ENCODE assay signal across 8 mouse cellular contexts in the genomic region with DNA sequence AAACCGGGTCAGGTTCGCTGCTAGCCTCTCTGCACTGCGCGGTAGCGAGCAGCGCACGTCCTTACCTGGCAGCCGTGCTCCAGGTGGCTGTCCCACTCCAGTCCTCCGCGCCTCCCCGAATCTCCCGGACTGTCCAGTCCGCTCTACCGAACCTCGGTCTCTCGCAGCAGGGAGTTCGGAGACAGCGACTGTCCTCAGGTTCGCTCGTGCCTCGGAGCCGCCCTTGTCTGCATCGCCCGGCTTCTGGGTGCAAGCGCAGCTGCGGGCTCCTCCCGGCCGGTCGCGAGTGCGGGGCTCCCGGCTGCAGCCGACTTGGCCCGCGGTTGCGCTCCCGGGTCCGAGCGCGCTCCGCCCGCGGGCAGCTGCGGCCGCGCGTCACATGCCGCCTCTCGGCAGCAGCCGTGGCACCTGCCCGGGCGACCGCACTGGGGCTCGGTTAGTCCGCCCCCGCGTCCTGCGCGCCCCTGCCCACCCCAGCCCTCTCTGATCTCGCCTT. TPM values are rescaled to one million over a fixed set of nuclear protein-coding genes. Genes with fewer than 3 reads are reported as not detected.
DNase-seq lines count a peak whose midpoint lies in the region; ATAC-seq and TF ChIP-seq lines count a peak whose summit lies in the region.

No protein-coding gene starts in this region.

- TF ChIP-seq CTCF in midbrain, postnatal 0 days (IDR thresholded peaks at IDR 0.05) = no peak

- H3K4me1 ChIP-seq in forebrain, embryonic 13.5 days = peaks cover 12% of the 10 kb centered on the region; the same call in 1 of the 2 replicates
- H3K4me1 ChIP-seq in hindbrain, embryonic 16.5 days (ENCODE audit: control insufficient read depth, insufficient read depth, low read depth, low read length) = no peaks in the 10 kb centered on the region
- H3K4me1 ChIP-seq in limb, embryonic 14.5 days (ENCODE audit: control insufficient read depth, insufficient read depth, low read length) = no peaks in the 10 kb centered on the region; the same call in 1 of the 2 replicates
- H3K4me1 ChIP-seq in midbrain, postnatal 0 days (ENCODE audit: insufficient read depth, low read length) = no peaks in the 10 kb centered on the region

- peak overlapping the region; percentile 61 for H3K4me3 ChIP-seq in forebrain, embryonic 13.5 days
- H3K4me3 ChIP-seq in hindbrain, embryonic 16.5 days (ENCODE audit: low read length) = peak overlapping the region; percentile 80
- peak overlapping the region; percentile 48 for H3K4me3 ChIP-seq in limb, embryonic 14.5 days (replicated peaks; ENCODE audit: low read length)
- peak overlapping the region; percentile 61 for H3K4me3 ChIP-seq in midbrain, postnatal 0 days (ENCODE audit: low read depth, low read length)

- no peaks in the 10 kb centered on the region for H3K9me3 ChIP-seq in forebrain, embryonic 13.5 days (replicated peaks)
- no peaks in the 10 kb centered on the region for H3K9me3 ChIP-seq in hindbrain, embryonic 16.5 days (ENCODE audit: control insufficient read depth, low read length)
- no peaks in the 10 kb centered on the region for H3K9me3 ChIP-seq in limb, embryonic 14.5 days (ENCODE audit: control insufficient read depth, low read length)
- H3K9me3 ChIP-seq in midbrain, postnatal 0 days (ENCODE audit: low read length) = no peaks in the 10 kb centered on the region

- 0 out of 2 replicates have a peak, but pooled peaks have one; percentile 24 for ATAC-seq in cerebellum, adult (ENCODE audit: insufficient number of reproducible peaks, low FRiP score, low TSS enrichment)
- peak; percentile 79 for ATAC-seq in forebrain, embryonic 13.5 days
- peak; percentile 77 for ATAC-seq in hindbrain, embryonic 16.5 days
- peak; percentile 27; the same call in 1 of the 2 replicates for ATAC-seq in limb, embryonic 14.5 days (ENCODE audit: low FRiP score, low read depth)
- peak; percentile 69 for ATAC-seq in midbrain, postnatal 0 days (ENCODE audit: low FRiP score)

- no peaks in the 10 kb centered on the region for H3K36me3 ChIP-seq in forebrain, embryonic 13.5 days (ENCODE audit: poor library complexity, severe bottlenecking)
- no peaks in the 10 kb centered on the region for H3K36me3 ChIP-seq in hindbrain, embryonic 16.5 days (ENCODE audit: control insufficient read depth, insufficient read depth, low read length)
- H3K36me3 ChIP-seq in limb, embryonic 14.5 days (ENCODE audit: control insufficient read depth, insufficient read depth, low read length) = no peaks in the 10 kb centered on the region
- H3K36me3 ChIP-seq in midbrain, postnatal 0 days (ENCODE audit: insufficient read depth, low read length) = no peaks in the 10 kb centered on the region

- H3K27me3 ChIP-seq in forebrain, embryonic 13.5 days = peaks cover 30% of the 10 kb centered on the region
- H3K27me3 ChIP-seq in hindbrain, embryonic 16.5 days (replicated peaks; ENCODE audit: control insufficient read depth, insufficient read depth, low read length) = peaks cover 4% of the 10 kb centered on the region
- peaks cover 46% of the 10 kb centered on the region for H3K27me3 ChIP-seq in limb, embryonic 14.5 days (ENCODE audit: control insufficient read depth, insufficient read depth, low read length)
- no peaks in the 10 kb centered on the region for H3K27me3 ChIP-seq in midbrain, postnatal 0 days (ENCODE audit: insufficient read depth, low read length)

- TF ChIP-seq POLR2A in limb, embryonic 14.5 days (IDR thresholded peaks at IDR 0.05; ENCODE audit: borderline replicate concordance, extremely low read depth, insufficient read depth, insufficient read length) = no peak

- DNase-seq in cerebellum, adult 8-10 months = no peak
- peak; percentile 8 for DNase-seq in ES-CJ7 (ENCODE audit: low read depth, low spot score)
- no peak for DNase-seq in limb, embryonic 14.5 days (ENCODE audit: low spot score)
- DNase-seq in midbrain, postnatal 0 days (ENCODE audit: low spot score) = peak; percentile 17
- DNase-seq in natural killer cell, adult 2 months (ENCODE audit: low spot score in 2 of 2) = no peak

- WGBS in forebrain, embryonic 13.5 days = under 1% methylated on average over 57 of the region's 60 CpGs
- WGBS in hindbrain, embryonic 16.5 days = under 1% methylated on average over 50 of the region's 60 CpGs
- 1% methylated on average over 36 of the region's 60 CpGs for WGBS in limb, embryonic 14.5 days
- under 1% methylated on average over 54 of the region's 60 CpGs for WGBS in midbrain, postnatal 0 days

- no peak overlapping the region for H3K27ac ChIP-seq in forebrain, embryonic 13.5 days
- H3K27ac ChIP-seq in hindbrain, embryonic 16.5 days (ENCODE audit: low read depth, low read length) = peak overlapping the region; percentile 74
- H3K27ac ChIP-seq in limb, embryonic 14.5 days (replicated peaks; ENCODE audit: low read depth, low read length) = no peak overlapping the region
- H3K27ac ChIP-seq in midbrain, postnatal 0 days (ENCODE audit: low read depth, low read length) = peak overlapping the region; percentile 57

- peak overlapping the region; percentile 65 for H3K9ac ChIP-seq in forebrain, embryonic 13.5 days
- peak overlapping the region; percentile 77 for H3K9ac ChIP-seq in hindbrain, embryonic 16.5 days (ENCODE audit: low read depth, low read length)
- peak overlapping the region; percentile 48 for H3K9ac ChIP-seq in limb, embryonic 14.5 days (ENCODE audit: low read depth, low read length, severe bottlenecking)
- H3K9ac ChIP-seq in midbrain, postnatal 0 days (replicated peaks; ENCODE audit: low read length, poor library complexity, severe bottlenecking) = peak overlapping the region; percentile 67

- peak overlapping the region; percentile 98 for H3K4me2 ChIP-seq in forebrain, embryonic 13.5 days
- H3K4me2 ChIP-seq in hindbrain, embryonic 16.5 days (ENCODE audit: low read length) = peak overlapping the region; percentile 93
- peak overlapping the region; percentile 92 for H3K4me2 ChIP-seq in limb, embryonic 14.5 days (replicated peaks; ENCODE audit: low read depth, low read length, severe bottlenecking)
- peak overlapping the region; percentile 70 for H3K4me2 ChIP-seq in midbrain, postnatal 0 days (ENCODE audit: low read depth, low read length, poor library complexity, severe bottlenecking)

RNA-seq across cellular contexts. Expression of gene Chrm3, which starts 0.4 kb away (rescaled TPM):
- 0.62 and 0.79 TPM in 2 replicates for polyA plus RNA-seq in forebrain, embryonic 13.5 days (2015; fragmentation: Nextera tagmentation; extraction: Ambion mirVana)
- 4.2 TPM in 2 replicates for polyA plus RNA-seq in hindbrain, embryonic 16.5 days (2015; fragmentation: Nextera tagmentation; extraction: Ambion mirVana)
- 1.8 and 2.8 TPM in 2 replicates for polyA plus RNA-seq in limb, embryonic 14.5 days (2012; rRNA removed)
- 0.98 and 2.0 TPM in 2 replicates for polyA plus RNA-seq in limb, embryonic 14.5 days (2014; fragmentation: Nextera tagmentation; extraction: Ambion mirVana)
- 27.3 and 59.2 TPM in 2 replicates for total RNA-seq in midbrain, postnatal 0 days (2014; rRNA removed)
- 3.9 TPM in 2 replicates for polyA plus RNA-seq in midbrain, postnatal 0 days (2015; fragmentation: Nextera tagmentation; extraction: Ambion mirVana)

Comparison
In these comparisons a context has a peak if more than half of its experiments do, and no peak if none do; other contexts are left out.
1. ATAC-seq: peak in every context shown above with its lines; median percentile 79 in forebrain, embryonic 13.5 days; 77 in hindbrain, embryonic 16.5 days; 69 in midbrain, postnatal 0 days; 27 in limb, embryonic 14.5 days; 24 in cerebellum, adult.
2. DNase-seq: peak in ES-CJ7 (single experiment) and midbrain, postnatal 0 days (single experiment); none in cerebellum, adult 8-10 months (single experiment), limb, embryonic 14.5 days (single experiment) and natural killer cell, adult 2 months (0 of 2).
3. H3K27ac ChIP-seq: peak in hindbrain, embryonic 16.5 days (single experiment) and midbrain, postnatal 0 days (single experiment); none in forebrain, embryonic 13.5 days (single experiment) and limb, embryonic 14.5 days (single experiment).
4. Peak in every context shown above with its lines, with median percentiles within 50 percentile points of each other: H3K4me2 ChIP-seq, H3K4me3 ChIP-seq and H3K9ac ChIP-seq.